Mouse (Mus musculus): ENCODE data around the gene Chrna3.

Gene Chrna3

DNA sequence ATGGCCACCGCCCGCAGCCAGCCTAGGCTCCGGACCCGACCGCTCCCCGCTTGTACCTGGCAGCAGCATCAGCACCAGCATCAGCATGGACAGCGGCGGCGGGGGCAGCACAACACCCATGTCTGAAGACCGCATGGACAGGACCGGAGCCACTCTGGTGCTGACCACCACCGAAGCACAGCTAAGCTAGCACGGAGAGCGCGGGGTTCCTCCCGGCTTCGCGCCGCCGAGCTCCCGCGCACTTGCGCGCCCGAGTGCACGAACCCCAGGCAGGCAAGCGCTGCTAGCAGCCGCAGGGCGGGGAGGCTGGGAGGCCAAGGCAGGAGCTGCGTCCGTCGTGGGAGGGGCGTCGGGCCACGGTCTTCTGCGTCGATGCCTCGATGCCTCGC is at the start of gene Chrna3:
TSS of gene Chrna3 (minus strand) at position 288 of the 389 bp plus-strand sequence.
- no peak for DNase-seq (ENCODE audit: low read depth in 1 of 2, low spot score in 2 of 2)

DNA sequence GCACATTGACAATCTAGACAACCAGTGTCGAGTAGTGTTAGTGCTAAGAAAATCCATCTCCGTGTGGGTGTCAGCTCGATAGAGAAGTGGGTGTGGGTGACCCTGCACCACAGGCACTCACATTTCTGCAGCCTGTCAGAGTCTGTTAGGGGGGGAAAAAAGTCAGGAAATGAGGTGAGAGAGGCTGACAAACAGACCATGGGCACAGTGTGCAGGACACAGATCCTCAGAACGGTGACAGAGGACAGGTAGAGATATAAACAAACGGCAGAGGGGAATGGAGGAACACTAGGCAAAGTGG is 41.6 kb upstream of the Chrna3 start:
- no peak for DNase-seq (ENCODE audit: low read depth in 1 of 2, low spot score in 2 of 2)

DNA sequence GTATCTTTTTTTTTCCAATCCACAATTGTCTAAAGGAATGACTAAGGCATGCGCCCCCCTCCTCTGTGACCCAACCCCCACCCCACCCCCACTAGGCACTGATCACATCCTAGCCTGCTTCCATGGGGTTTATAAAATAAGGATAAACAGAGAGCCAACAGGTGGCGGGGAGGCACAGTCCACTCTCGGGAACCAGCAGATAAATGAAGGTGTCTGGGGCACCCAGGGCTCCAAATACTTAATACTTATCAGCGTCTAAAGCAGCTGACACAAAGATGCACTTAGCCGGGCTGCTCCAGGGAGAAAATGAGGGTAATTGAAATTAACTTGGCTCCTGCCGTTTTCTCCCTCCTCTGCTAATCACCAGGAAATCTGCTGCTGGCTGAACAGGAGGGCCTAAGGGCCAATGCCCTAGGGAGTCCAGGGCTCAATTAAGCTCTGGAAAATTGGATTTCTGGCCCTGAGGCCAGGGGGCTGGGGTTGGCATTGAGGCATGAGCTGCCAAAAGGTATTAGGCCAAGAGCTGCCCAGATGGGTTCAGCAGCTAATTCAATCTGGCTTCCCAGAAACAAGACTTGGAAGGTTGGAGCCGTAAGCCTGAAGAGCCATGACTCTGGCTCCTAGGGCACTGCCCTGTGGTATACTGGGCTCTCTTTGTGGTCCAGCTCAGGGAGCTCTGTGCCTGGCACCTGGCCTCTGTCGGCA is 41.0 kb upstream of the Chrna3 start:
- DNase-seq (ENCODE audit: low read depth in 1 of 2, low spot score in 2 of 2), result no peak

DNA sequence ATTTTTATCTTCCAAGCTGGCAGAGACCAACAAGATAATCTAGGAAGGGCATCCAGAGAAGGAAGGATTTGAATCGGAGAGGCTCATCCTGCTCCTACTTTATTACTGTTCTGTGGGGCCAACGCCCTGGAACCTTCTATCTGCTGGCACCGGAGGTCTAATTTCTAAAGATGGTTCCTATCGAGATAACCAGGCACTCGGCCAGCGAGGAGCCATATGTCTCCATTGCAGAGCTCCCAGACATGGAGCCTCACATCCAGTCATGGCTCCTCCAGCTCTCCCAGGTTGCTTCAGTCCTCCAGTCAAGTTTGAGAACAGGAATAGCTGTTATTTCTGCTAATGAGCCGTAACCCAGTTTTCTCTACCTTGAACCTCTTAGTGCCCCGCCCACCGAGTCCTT is 38.9 kb upstream of the Chrna3 start:
- no peak for DNase-seq (ENCODE audit: low read depth in 1 of 2, low spot score in 2 of 2)

DNA sequence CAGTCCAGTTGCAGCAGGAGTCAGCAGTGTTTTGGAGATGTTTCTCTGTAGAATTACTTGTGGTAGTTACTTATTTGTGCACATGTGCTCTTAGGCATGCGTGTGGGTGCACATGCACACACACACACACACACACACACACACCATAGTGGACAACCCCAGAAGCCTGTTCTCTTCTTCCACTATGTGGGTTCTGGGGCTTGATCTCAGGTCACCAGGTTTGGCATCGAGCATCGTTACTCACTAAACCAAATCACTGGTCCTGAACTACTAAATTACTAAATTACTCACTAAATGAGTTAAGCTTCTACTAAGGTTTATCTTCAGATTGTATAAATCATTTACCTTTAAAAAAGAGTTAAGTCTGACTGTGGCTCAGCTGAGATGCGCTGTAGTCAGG is 31.7 kb upstream of the Chrna3 start:
- no peak for DNase-seq (ENCODE audit: low read depth in 1 of 2, low spot score in 2 of 2)

DNA sequence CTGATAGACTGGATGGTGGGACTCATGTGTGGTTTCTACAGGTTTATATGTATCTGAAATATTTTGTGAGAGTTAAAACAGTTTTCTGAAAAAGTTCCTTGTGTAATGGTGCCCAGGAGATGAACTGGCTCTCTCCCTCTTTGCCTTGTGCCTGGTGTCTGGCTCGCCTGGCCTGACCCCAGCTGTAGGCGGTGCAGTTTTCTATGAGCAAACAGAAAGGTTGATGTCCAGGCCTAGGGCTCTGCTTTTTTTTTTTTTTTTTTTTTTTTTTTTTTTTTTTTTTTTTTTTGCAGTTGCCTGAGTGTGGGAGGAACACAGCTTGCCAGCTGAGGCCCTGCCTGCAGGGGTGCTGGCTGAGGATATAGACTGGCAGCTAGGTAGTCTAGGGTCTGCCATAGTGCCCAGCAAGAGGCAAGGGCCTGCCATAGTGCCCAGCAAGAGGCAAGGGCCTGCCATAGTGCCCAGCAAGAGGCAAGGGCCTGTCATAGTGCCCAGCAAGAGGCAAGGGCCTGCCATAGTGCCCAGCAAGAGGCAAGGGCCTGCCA is 29.1 kb upstream of the Chrna3 start:
- no peak for DNase-seq (ENCODE audit: low read depth in 1 of 2, low spot score in 2 of 2)

DNA sequence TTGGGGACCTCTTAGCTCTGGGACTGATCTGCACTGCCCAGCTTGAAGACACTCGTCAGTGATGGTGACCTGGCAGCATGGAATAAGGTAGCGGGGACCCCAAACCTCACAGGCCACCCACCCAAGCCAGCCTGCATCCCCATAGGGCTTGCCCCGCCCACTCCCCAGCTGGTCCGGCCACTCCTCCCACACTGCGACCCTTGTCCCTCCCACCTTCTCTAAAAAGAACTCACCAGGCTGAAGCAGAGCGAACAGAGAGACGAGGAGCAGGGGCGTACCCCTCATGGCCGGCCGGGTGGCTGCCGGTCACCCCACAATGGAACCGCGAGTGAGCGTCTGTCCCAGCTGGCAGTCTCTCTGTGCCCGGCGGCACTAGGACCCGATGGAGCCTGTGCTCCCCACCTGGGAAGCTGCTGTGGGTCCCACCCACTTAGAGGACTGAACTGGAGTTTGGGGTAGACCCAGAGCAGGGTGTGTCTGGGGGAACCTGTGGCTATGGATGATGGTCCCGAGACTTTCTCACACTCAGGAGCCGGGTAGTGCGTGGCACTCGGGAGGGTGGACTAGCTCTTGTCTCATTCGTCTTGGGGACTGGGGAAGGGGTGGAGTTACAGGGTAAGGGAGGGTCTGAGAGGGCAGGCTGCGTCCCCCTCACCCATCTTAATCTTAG is 22.0 kb upstream of the Chrna3 start, which contains the start of gene Chrnb4:
TSS of gene Chrnb4 (minus strand) at position 569 of the 670 bp plus-strand sequence.
- DNase-seq (ENCODE audit: low read depth in 1 of 2, low spot score in 2 of 2), result no peak

DNA sequence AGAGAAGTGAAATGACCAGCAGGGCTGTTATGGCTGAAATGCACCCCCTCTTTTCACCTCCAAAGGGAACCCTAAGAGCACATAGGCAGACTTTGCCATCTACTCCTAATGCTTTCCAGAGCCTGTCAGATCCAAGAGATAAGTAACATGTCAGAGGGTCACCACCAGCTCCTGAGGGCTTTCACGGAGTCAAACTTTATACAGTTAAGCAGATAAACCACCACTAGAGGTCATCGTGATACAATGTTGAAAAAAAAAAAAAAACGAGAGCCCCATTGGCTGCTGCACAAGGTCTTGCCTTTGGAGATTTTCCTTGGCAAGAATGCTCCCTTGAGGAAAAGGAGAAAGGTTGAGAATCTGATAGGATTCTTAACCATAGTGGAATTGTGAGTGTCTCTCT is 20.4 kb upstream of the Chrna3 start:
- DNase-seq (ENCODE audit: low read depth in 1 of 2, low spot score in 2 of 2), result no peak

DNA sequence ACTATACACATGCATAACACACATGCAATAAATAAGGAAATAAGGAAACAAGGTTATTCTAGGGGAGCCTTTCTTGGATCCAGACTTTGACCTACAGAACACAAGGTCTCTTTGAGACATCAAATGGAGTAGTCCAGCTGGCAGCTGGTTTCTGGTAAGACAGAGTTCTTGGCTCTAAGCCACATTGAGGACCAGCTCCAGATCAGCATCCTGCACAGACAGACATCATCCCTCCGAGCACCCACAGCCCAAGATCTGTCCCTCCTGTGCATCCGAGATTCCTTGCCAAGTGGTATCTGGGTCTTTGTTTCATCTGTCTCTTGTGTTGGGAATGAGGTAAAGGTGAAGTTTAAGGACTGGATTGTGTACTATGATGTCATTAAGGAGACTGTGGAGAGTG is 18.6 kb upstream of the Chrna3 start:
- no peak for DNase-seq (ENCODE audit: low read depth in 1 of 2, low spot score in 2 of 2)

DNA sequence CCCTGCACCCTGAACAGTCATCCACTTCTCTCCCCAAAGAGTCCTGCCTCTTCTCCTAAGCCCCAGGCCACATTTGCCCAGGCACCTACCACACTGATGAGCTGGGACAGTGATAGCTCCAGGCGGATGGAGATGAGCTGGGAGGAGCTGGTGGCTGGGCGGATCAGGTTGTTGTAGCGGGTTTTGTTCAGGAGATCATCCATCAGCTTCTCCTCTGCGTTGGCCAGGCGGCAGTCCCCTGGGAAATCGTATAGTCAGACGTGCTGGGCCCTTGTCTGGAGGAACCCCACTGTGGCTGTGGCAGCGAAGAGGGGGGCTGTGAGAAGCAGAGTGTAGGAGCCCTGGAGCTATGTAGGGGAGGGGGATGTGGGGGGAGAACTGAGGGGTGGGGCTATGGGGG is 17.3 kb upstream of the Chrna3 start:
- DNase-seq (ENCODE audit: low read depth in 1 of 2, low spot score in 2 of 2), result no peak

DNA sequence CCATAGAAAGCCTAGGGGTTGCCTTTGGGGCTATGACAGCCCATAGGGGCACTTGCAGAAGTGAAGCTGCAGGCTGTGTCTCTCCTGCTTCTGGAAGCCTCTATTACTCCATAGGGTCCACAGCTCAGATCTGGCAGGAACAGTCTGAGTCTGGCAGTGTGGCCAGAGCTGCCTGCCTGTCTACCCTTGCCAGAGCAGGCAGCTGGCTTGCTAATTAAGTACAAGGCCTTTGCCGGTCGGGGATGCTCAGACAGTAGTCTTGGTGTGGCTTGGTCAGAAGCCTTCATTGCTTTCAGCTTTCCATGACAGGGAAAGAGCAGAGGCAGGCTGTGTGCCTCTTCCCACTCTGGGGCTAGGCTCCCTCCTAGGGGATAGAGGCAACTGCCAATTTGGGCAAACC is 15.0 kb upstream of the Chrna3 start:
- no peak for DNase-seq (ENCODE audit: low read depth in 1 of 2, low spot score in 2 of 2)

DNA sequence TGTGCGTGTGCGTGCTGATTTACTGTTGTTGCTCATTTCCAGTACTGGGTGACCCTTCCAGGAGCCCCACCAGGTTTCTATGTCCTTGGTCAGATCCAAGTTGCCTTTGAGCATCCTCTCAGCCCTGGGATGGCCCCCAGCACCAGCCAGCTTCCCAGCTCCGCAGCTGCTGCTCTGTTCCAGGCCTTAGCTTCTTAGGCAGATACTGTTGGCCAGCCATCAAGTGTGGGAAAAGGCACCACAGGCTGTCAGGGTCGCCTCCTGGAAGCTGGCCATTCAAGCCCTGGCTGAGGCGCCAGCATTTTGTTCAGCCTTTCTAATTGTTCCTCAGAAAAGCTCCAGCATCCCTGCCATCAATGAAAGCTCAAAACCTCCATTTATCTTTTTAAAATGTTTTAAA is 13.6 kb upstream of the Chrna3 start:
- no peak for DNase-seq (ENCODE audit: low read depth in 1 of 2, low spot score in 2 of 2)

DNA sequence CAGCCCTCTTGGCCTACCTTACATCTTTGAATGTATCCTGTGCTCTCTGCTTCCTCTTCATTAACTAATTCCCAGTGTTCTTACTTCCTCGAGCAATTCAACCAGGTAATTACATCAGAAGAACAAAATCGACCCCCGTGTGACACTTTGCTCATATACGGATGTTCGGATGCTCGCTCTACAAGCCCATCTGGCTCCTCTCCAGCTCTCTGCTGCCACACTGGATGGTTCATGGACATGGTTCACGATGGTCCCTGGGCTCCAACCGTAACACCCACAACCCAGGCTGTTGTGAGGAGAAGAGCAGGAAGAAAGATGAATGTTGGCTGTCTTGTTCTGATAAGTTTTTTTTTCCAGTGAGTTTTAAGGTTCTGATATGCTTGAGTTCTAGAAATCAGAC is 12.6 kb upstream of the Chrna3 start:
- DNase-seq (ENCODE audit: low read depth in 1 of 2, low spot score in 2 of 2), result no peak

DNA sequence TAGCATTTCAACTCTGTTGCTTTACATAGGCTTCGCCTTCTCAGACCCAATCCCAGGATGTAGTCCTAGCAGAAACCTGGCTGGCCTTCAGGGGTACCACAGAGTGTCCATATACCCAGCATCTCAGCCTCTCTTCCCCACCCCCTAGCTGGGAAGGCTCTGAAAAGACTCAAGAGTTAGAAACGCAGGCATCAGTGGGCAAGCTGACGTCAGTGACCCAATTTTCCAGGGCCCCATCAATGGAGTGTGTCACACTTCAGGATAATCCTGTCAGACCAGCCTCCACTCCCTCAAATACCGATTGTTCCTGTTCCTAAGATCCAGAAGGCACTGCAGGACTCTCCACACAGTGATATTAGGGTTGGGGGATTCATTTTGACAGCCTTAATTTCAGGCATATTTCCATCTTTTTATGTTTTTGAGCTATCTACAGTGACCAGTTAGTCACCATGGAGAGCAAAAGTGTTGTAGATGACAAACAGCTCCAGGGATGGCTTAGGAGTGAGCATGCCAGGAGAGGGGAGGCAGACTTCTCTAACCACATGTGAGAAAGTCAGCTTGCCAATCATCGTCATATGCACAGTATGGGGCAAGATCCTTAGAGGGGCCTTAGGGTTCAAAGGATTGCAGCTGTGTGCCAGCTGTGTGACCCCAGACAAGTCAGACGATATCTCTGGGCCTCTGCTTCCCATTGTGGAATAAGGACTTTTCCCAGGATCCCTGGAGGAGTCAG is 5.2 kb upstream of the Chrna3 start:
- no peak for DNase-seq (ENCODE audit: low read depth in 1 of 2, low spot score in 2 of 2)

DNA sequence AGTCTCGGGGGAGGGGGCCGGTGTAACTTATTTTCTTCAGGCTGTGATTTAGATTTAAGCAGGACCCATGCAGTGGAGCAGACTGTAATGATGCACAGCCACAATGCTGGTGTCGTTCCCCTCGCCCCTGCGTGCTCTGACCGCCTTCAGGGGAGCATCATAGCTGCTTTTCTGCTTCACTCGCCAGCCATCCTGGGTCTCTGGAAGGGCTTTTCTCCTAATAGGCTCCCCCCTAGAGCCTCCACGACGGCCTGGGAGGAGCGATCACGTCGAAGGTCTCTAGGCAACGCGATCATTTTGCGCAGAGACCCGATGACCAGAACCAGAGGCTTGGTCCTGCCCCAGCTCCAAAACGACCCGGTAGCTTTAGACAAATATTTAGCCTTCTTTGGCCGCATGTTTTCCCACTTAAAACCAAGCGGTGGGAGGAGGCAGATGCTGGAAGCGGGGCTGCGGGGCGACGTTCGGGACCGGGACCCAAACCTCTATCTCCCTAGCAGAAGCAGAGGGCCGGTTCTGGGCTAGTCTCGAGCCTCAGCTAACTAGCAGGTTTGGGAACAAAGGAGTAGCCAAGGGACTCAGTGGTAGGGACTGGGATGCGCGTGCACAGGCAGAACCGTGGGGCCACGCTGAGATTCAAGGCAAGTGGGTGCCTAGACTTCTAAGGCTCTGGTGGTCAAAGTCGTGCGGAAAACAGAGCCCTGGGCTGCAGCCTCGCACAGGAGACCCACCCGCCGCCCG is 658 bp downstream of the Chrna3 start:
- DNase-seq (ENCODE audit: low read depth in 1 of 2, low spot score in 2 of 2), result no peak

DNA sequence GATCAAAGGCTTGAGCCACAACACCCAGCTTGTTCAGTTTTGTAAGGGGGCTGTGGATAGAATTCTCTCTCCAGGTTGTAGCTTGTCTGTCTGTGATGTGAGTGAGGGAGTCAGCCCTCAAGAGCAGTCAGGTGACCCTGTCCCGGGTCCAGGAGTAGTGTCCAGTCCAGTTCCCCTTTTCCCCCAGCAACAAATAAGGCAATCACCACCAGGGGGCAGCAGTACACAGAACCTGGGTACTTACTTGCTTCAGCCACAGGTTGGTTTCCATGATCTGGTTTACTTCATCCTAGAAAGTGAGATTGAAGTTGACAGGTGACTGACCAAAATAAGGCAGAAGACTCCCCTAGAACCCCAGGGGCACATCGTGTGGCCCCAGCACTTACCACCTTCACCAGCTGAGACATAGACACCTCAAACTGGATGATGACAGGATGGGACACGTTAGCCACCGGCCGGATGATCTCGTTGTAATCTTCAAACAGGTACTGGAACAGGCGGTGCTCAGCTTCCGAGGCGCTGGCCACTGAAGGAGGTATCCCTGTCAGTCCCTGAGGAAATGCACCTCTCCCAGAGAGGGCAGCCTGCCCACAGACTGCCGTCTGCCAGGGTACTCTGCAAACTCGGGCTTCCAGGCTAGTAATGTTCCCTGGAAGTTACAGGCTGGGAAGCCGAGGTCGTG is 2.3 kb downstream of the Chrna3 start:
- DNase-seq (ENCODE audit: low read depth in 1 of 2, low spot score in 2 of 2), result peak; percentile 42 to 80

DNA sequence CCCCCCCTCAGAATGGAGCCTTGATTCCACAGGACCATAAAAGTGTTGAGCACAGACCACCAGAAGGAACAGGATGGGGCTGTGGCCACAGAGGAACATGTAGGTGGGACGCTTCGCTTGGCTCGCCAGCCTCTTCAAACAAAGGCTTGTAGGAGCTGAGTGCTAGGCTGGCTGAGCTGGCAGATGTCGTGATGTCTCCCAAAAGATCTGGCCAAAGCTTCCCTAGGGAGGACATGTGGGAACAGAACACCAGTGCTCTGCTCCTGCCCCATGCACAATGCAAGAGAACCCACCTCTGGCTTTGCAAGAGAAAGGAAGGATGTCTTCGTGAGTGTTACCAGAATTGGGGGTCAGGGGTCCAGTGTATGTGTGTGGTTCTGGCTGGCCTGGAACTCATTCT is 3.0 kb downstream of the Chrna3 start:
- no peak for DNase-seq (ENCODE audit: low read depth in 1 of 2, low spot score in 2 of 2)

DNA sequence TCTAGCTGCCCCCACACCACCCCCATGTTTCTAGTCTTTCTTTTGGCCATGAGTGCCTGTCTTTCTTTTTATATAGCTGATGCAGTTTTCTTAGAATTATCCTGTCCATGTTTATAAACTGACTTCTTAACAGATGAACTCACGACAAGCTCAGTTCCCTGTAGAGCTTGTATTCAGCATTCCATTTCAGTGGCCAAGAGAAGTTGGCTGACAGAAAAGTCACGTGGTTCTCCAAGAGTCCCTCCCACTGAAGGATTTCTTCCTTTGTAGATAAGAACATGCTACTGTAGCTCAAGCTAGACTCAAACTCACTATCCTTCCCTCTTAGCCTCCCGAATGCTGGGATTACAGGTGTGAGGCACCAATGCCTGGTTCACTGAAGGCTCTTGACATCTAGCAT is 9.4 kb downstream of the Chrna3 start:
- no peak for DNase-seq (ENCODE audit: low read depth in 1 of 2, low spot score in 2 of 2)

DNA sequence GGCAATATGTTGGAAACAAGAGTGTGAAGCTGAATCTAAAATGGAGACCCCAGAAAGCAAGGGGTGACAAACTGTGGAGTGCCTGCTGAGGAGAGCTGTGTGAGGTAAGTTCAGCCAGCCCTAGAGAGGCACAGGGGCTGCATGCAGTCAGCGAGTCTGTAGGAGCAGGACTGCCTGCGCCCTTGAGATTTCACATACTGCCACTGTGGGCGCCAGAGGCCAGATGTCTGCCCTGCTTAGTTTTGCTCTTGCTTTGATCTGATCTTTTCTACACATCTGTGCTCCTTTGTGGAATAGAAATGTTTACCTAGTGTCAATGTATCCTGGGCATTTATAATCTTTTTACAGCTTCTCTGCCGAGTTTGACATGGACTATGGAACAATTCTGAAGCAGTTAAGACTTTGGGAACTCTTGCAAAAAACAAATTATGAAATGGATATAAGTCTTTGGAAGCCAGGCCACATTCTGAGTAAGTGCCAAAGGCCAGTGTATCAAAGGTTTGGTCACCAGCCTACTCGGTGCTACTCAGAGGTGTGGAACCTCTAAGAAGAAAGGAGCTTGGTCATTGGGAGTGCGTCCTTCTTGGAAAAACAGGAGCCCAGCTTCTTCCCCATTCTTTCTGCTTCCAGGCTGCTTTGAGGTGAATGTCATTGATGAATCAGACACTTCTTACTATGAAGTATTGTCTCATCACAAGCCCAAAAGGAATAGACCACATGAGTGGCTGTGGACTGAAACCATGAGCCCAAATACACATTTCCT is 15.6 kb downstream of the Chrna3 start:
- DNase-seq (ENCODE audit: low read depth in 1 of 2, low spot score in 2 of 2), result no peak

DNA sequence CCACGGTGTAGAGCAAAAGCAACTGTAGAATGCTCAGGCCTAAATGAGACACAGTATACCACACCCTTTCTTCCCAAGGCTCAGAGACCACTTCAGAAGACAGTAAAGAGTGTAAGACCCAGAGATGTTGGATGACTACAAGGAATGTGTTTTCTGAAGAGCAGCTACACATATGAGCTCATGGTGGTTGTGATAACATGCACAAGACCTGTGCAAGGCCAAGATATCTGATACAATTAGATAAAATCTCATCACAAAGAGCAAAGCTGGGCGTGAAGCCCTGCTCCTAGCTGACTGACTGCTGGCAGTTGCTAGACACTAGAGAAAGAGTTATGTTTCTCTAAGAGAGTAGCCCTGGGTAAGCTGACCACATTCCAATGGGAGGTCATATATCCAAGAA is 16.7 kb downstream of the Chrna3 start:
- DNase-seq (ENCODE audit: low read depth in 1 of 2, low spot score in 2 of 2), result no peak

Measured in monocyte, adult 2 months (primary cell).